Mouse (Mus musculus) splenic B cell, adult 2 months (primary cell): Measurements from ENCODE around the gene Tmem182.
A peak's percentile ranks its signal among the peaks of the same experiment; 100 is the strongest.

Experiments used
- DNase-seq: peaks from one replicate; pipeline ENCODE4 v3.0.0-alpha.2; 2011; ENCODE audit warnings: low read depth, low spot score
- H3K27me3 ChIP-seq: 2 replicates; pipeline ENCODE4 v1.6.1; 2012; ENCODE audit warnings: mild to moderate bottlenecking, low read length, moderate library complexity, mixed read lengths; ENCODE audit not compliant: control insufficient read depth, poor library complexity, insufficient read depth, severe bottlenecking
- H3K36me3 ChIP-seq: 2 replicates; pipeline ENCODE4 v1.6.1; 2012; ENCODE audit warnings: mild to moderate bottlenecking, low read length, moderate library complexity, mixed read lengths; ENCODE audit not compliant: control insufficient read depth, poor library complexity, insufficient read depth, severe bottlenecking

Gene Tmem182

GRCm38 (mm10) chr1:40784306-40784705 is 21.1 kb upstream of the Tmem182 start:
- Histone ChIP-seq H3K36me3 (no peaks in the 10 kb centered on the region), H3K27me3 (no peaks in the 10 kb centered on the region)
- DNase-seq, result no peak

GRCm38 (mm10) chr1:40785876-40786445 is 19.4 kb upstream of the Tmem182 start:
- DNase-seq, result no peak
- H3K27me3 ChIP-seq, result no peaks in the 10 kb centered on the region
- no peaks in the 10 kb centered on the region for H3K36me3 ChIP-seq

GRCm38 (mm10) chr1:40788956-40789355 is 16.4 kb upstream of the Tmem182 start:
- Histone ChIP-seq H3K27me3 (no peaks in the 10 kb centered on the region), H3K36me3 (no peaks in the 10 kb centered on the region)
- no peak for DNase-seq

GRCm38 (mm10) chr1:40789666-40790233 is 15.7 kb upstream of the Tmem182 start:
- no peaks in the 10 kb centered on the region for H3K36me3 ChIP-seq
- no peaks in the 10 kb centered on the region for H3K27me3 ChIP-seq
- no peak for DNase-seq

GRCm38 (mm10) chr1:40790324-40791141 is 14.9 kb upstream of the Tmem182 start, which contains the start of gene Mfsd9:
TSS of gene Mfsd9 (minus strand) at chr1:40790687.
- peak; percentile 92 for DNase-seq
- Histone ChIP-seq H3K36me3 (no peaks in the 10 kb centered on the region), H3K27me3 (no peaks in the 10 kb centered on the region)

- H3K36me3 ChIP-seq, result no peaks in the 10 kb centered on the region
- H3K27me3 ChIP-seq, result no peaks in the 10 kb centered on the region
- DNase-seq, result no peak
These were observed 9.9 kb upstream of the Tmem182 start for GRCm38 (mm10) chr1:40795508-40795907.

- Histone ChIP-seq H3K27me3 (no peaks in the 10 kb centered on the region), H3K36me3 (no peaks in the 10 kb centered on the region)
- DNase-seq, result peak; percentile 76
These were observed 8.1 kb upstream of the Tmem182 start for GRCm38 (mm10) chr1:40797348-40797747.

- Histone ChIP-seq H3K36me3 (no peaks in the 10 kb centered on the region), H3K27me3 (no peaks in the 10 kb centered on the region)
- DNase-seq, result no peak
These were observed 6.3 kb upstream of the Tmem182 start for GRCm38 (mm10) chr1:40799121-40799520.

- no peak for DNase-seq
- Histone ChIP-seq H3K36me3 (no peaks in the 10 kb centered on the region), H3K27me3 (no peaks in the 10 kb centered on the region)
These were observed 4.5 kb upstream of the Tmem182 start for GRCm38 (mm10) chr1:40800908-40801307.

- H3K36me3 ChIP-seq, result no peaks in the 10 kb centered on the region
- H3K27me3 ChIP-seq, result no peaks in the 10 kb centered on the region
- DNase-seq, result peak; percentile 71
These were observed 2.6 kb upstream of the Tmem182 start for GRCm38 (mm10) chr1:40802759-40803158.

GRCm38 (mm10) chr1:40804118-40804517 is 1.3 kb upstream of the Tmem182 start:
- Histone ChIP-seq H3K27me3 (no peaks in the 10 kb centered on the region), H3K36me3 (no peaks in the 10 kb centered on the region)
- DNase-seq, result no peak

- no peak for DNase-seq
- Histone ChIP-seq H3K27me3 (no peaks in the 10 kb centered on the region), H3K36me3 (no peaks in the 10 kb centered on the region)
These were observed 490 bp downstream of the Tmem182 start for GRCm38 (mm10) chr1:40805891-40806290.

GRCm38 (mm10) chr1:40808643-40809042 is 3.2 kb downstream of the Tmem182 start:
- H3K27me3 ChIP-seq, result no peaks in the 10 kb centered on the region
- no peak for DNase-seq
- no peaks in the 10 kb centered on the region for H3K36me3 ChIP-seq

- DNase-seq, result no peak
- Histone ChIP-seq H3K27me3 (no peaks in the 10 kb centered on the region), H3K36me3 (no peaks in the 10 kb centered on the region)
These were observed 9.9 kb downstream of the Tmem182 start for GRCm38 (mm10) chr1:40815071-40815845.

GRCm38 (mm10) chr1:40824517-40824916 is 19.1 kb downstream of the Tmem182 start:
- DNase-seq, result no peak
- Histone ChIP-seq H3K27me3 (no peaks in the 10 kb centered on the region), H3K36me3 (no peaks in the 10 kb centered on the region)
